Mouse (Mus musculus): ENCODE data around the gene Ywhaq. TPM values are rescaled to one million over a fixed set of nuclear protein-coding genes. Genes with fewer than 3 reads are reported as not detected.
A peak's percentile ranks its signal among the peaks of the same experiment; 100 is the strongest.

Ywhaq gene
- polyA plus RNA-seq, 1 experiment from 2014 or later: 1,209 TPM

- H3K36me3 ChIP-seq: no peaks in the 10 kb centered on the region
- H3K4me2 ChIP-seq (replicated peaks): no peak overlapping the region
- 0 out of 2 replicates have a peak, but pooled peaks have one; percentile 41 for ATAC-seq (ENCODE audit: low FRiP score, low read depth)
- no peaks in the 10 kb centered on the region for H3K9me3 ChIP-seq
- H3K4me1 ChIP-seq: no peaks in the 10 kb centered on the region
- H3K27ac ChIP-seq (replicated peaks): no peak overlapping the region
- no peaks in the 10 kb centered on the region for H3K27me3 ChIP-seq
- no peak overlapping the region for H3K9ac ChIP-seq (replicated peaks)
- no peak overlapping the region for H3K4me3 ChIP-seq
- WGBS: 59% methylated on average over 8 of the region's 8 CpGs
Observed at GRCm38 (mm10) chr12:21431950-21432349, 14.5 kb upstream of the Ywhaq start.

DNA sequence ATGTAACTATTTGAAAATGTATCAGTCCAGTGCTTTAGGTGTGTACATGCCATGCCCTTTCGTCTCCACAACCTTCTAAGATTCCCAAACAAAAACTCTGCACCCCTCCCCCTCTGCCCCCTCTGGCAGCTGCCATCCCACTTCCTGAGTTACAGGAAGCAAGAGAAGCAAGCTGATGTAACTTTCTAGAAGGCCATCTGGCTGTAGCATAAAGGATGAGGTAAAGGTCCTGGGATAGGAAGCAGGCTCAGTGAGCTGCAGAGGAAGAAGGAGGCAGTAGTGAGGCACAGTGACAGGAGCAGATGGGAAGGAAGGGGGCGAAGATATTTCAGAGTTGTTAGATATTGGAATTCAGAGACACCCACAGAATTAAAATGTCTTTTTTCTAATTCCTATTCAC, 13.6 kb upstream of the Ywhaq start:
- WGBS: 63% methylated on average over 2 of the region's 2 CpGs
- ATAC-seq (ENCODE audit: low FRiP score, low read depth): no peak

DNA sequence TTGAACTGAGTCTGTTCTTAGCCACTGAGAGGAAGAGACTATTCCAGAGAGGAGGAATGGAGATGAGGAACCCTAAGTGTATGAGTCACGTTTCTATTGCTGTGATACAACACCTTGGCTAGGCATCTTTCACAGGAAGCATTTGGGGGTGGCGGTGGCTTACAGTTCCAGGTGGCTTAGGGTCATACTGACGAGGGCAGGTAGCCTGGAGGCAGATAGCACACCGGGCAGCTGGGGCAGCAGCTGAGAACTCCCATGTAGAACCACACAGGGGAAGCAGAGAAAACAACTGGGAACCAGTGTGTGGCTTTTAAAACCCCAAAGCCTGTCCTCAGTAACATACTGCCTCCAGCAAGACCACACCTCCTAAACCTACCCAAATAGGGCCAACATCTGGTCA, 12.7 kb upstream of the Ywhaq start:
- H3K36me3 ChIP-seq: no peaks in the 10 kb centered on the region
- H3K4me2 ChIP-seq (replicated peaks): no peak overlapping the region
- no peak for ATAC-seq (ENCODE audit: low FRiP score, low read depth)
- 73% methylated on average over 4 of the region's 4 CpGs for WGBS
- no peak overlapping the region for H3K27ac ChIP-seq (replicated peaks)
- no peak overlapping the region for H3K4me3 ChIP-seq
- no peaks in the 10 kb centered on the region for H3K9me3 ChIP-seq
- H3K27me3 ChIP-seq: no peaks in the 10 kb centered on the region
- peaks cover 9% of the 10 kb centered on the region for H3K4me1 ChIP-seq
- H3K9ac ChIP-seq (replicated peaks): no peak overlapping the region

More for the DNA sequence above, 13.6 kb upstream of the Ywhaq start:
- no peaks in the 10 kb centered on the region for H3K9me3 ChIP-seq
- no peak overlapping the region for H3K4me3 ChIP-seq
- peaks cover 5% of the 10 kb centered on the region for H3K4me1 ChIP-seq
- H3K36me3 ChIP-seq: no peaks in the 10 kb centered on the region
- no peaks in the 10 kb centered on the region for H3K27me3 ChIP-seq
- no peak overlapping the region for H3K4me2 ChIP-seq (replicated peaks)
- H3K9ac ChIP-seq (replicated peaks): no peak overlapping the region
- no peak overlapping the region for H3K27ac ChIP-seq (replicated peaks)

GRCm38 (mm10) chr12:21429021-21429420, 11.6 kb upstream of the Ywhaq start:
- Histone ChIP-seq H3K4me3 (no peak overlapping the region), H3K27ac (replicated peaks) (no peak overlapping the region), H3K9ac (replicated peaks) (no peak overlapping the region), H3K4me2 (replicated peaks) (no peak overlapping the region), H3K4me1 (peaks cover 9% of the 10 kb centered on the region), H3K9me3 (no peaks in the 10 kb centered on the region), H3K27me3 (no peaks in the 10 kb centered on the region), H3K36me3 (no peaks in the 10 kb centered on the region)
- ATAC-seq (ENCODE audit: low FRiP score, low read depth): no peak
- 100% methylated on average over 1 of the region's 1 CpGs for WGBS

DNA sequence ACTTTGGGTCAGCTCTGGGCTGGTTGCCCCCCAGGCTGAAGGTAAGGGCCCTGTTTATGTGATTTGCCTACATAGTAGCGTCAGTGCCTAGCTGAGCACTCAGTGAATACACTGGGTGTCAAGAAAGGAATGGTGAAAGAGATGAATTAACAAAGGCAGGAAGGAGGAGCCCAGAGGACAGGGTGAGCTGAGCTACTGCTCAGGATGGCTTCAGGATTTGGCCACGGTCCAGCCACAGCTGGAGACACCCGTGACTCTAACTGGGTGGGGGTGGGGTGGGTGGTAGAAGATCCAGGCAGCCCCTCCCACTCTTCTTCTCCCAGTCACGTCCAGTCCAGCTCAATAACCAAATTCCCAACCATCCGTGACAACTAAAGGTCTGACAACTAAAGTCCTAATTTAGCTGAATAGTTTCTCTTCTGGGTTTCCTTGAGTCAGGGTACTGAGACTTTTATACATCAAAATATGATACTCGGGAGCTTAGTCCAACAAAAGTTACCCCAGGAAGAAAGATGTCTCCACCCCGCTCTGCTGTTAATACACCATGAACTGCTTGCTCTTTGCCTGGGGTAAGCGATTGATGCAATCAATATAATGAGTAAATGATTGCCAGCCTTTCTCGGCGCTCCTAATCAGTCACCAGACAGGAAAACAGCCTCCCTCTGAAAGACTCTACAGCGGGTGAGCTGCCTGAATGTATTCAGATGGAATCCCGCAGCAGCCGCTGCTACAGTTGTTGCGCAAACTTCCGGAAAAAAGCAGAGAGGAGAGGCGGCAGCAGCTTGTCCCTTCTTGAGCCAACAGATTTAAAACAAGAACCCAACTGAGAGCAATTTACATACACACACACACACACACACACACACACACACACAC, 8.9 kb upstream of the Ywhaq start:
- 25% methylated on average over 16 of the region's 16 CpGs for WGBS
- no peak overlapping the region for H3K9ac ChIP-seq (replicated peaks)
- no peaks in the 10 kb centered on the region for H3K36me3 ChIP-seq
- ATAC-seq (ENCODE audit: low FRiP score, low read depth): peak; percentile 74
- no peaks in the 10 kb centered on the region for H3K9me3 ChIP-seq
- H3K27ac ChIP-seq (replicated peaks): no peak overlapping the region
- no peaks in the 10 kb centered on the region for H3K27me3 ChIP-seq
- H3K4me3 ChIP-seq: no peak overlapping the region
- peaks cover 9% of the 10 kb centered on the region for H3K4me1 ChIP-seq
- peak overlapping the region; percentile 39 for H3K4me2 ChIP-seq (replicated peaks)

GRCm38 (mm10) chr12:21424683-21425082, 7.2 kb upstream of the Ywhaq start:
- no peak overlapping the region for H3K4me2 ChIP-seq (replicated peaks)
- H3K27ac ChIP-seq (replicated peaks): no peak overlapping the region
- 15% methylated on average over 7 of the region's 7 CpGs for WGBS
- no peak overlapping the region for H3K4me3 ChIP-seq
- no peak for ATAC-seq (ENCODE audit: low FRiP score, low read depth)
- no peaks in the 10 kb centered on the region for H3K36me3 ChIP-seq
- H3K9me3 ChIP-seq: no peaks in the 10 kb centered on the region
- H3K9ac ChIP-seq (replicated peaks): no peak overlapping the region
- peaks cover 9% of the 10 kb centered on the region for H3K4me1 ChIP-seq
- no peaks in the 10 kb centered on the region for H3K27me3 ChIP-seq

DNA sequence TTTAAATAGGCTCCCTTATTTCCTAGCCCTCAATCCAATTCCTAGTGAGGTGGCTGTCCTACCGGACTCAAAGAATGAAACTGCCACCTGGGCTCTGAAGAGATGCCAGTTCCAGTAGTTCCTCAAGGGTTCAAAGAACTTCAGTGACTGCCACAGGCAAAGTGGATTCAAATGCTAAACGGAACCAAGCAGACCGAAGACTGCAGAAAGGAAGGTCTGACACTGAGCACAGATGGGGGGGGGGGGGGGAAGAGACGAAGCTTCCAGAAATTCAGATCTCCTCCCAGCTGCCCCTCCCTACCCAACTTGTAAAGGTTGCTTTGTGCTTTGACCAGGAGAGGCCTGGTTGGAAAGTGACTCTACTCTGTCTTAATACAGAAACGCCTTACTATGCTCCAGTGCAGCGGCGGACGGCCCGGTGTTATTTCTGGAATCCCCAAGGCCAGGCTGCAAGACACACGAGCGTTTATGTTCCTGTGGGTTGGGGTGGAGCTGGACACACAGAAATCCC, 1.2 kb upstream of the Ywhaq start:
- 42% methylated on average over 11 of the region's 11 CpGs for WGBS
- no peak for ATAC-seq (ENCODE audit: low FRiP score, low read depth)
- H3K27me3 ChIP-seq: no peaks in the 10 kb centered on the region
- H3K9ac ChIP-seq (replicated peaks): peak overlapping the region; percentile 98
- H3K27ac ChIP-seq (replicated peaks): no peak overlapping the region
- H3K4me1 ChIP-seq: peaks cover 19% of the 10 kb centered on the region; the same call in 1 of the 2 replicates
- H3K9me3 ChIP-seq: peaks cover 8% of the 10 kb centered on the region; the same call in 1 of the 2 replicates
- H3K4me3 ChIP-seq: peak overlapping the region; percentile 88
- peak overlapping the region; percentile 59 for H3K4me2 ChIP-seq (replicated peaks)
- H3K36me3 ChIP-seq: peaks cover 22% of the 10 kb centered on the region

- peak overlapping the region; percentile 88 for H3K4me3 ChIP-seq
- no peaks in the 10 kb centered on the region for H3K27me3 ChIP-seq
- H3K9me3 ChIP-seq: peaks cover 13% of the 10 kb centered on the region
- H3K4me1 ChIP-seq: peaks cover 19% of the 10 kb centered on the region; the same call in 1 of the 2 replicates
- peaks cover 28% of the 10 kb centered on the region for H3K36me3 ChIP-seq
- peak overlapping the region; percentile 98 for H3K9ac ChIP-seq (replicated peaks)
- peak overlapping the region; percentile 59 for H3K4me2 ChIP-seq (replicated peaks)
- ATAC-seq (ENCODE audit: low FRiP score, low read depth): no peak
- WGBS: 9% methylated on average over 10 of the region's 10 CpGs
- peak overlapping the region; percentile 84 for H3K27ac ChIP-seq (replicated peaks)
Observed at GRCm38 (mm10) chr12:21418083-21418482, 646 bp upstream of the Ywhaq start.

DNA sequence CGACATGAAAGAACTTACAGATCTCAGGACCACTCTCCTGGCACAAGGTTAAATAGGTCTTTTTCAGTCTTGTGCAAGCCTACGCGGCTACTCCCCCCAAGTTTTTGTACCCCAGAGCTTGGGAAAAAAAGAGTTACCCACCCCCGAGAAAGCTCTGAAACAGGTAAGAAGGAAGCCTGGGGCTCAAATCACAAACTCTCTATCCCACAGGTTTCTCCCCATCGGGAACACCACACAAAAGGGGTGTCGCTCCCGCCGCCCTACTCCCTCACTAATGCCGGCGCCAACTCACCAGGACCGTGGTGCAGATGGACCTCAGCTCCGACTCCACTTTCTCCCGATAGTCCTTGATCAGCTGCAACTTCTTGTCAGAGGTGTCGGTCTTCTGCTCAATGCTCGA, 931 bp downstream of the Ywhaq start:
- under 1% methylated on average over 14 of the region's 15 CpGs for WGBS
- Histone ChIP-seq H3K9me3 (peaks cover 27% of the 10 kb centered on the region), H3K4me3 (peak overlapping the region; percentile 88), H3K36me3 (peaks cover 43% of the 10 kb centered on the region), H3K9ac (replicated peaks) (peak overlapping the region; percentile 87), H3K27me3 (no peaks in the 10 kb centered on the region), H3K4me1 (peaks cover 19% of the 10 kb centered on the region; the same call in 1 of the 2 replicates), H3K27ac (replicated peaks) (peak overlapping the region; percentile 100), H3K4me2 (replicated peaks) (peak overlapping the region; percentile 70)
- ATAC-seq (ENCODE audit: low FRiP score, low read depth): no peak

GRCm38 (mm10) chr12:21410620-21411019, 6.8 kb downstream of the Ywhaq start:
- Histone ChIP-seq H3K9ac (replicated peaks) (no peak overlapping the region), H3K27me3 (no peaks in the 10 kb centered on the region), H3K27ac (replicated peaks) (no peak overlapping the region), H3K4me3 (no peak overlapping the region), H3K36me3 (peaks cover 94% of the 10 kb centered on the region), H3K9me3 (peaks cover 52% of the 10 kb centered on the region), H3K4me2 (replicated peaks) (no peak overlapping the region), H3K4me1 (0 out of 2 replicates have a peak, but pooled peaks cover 10% of the 10 kb centered on the region)
- ATAC-seq (ENCODE audit: low FRiP score, low read depth): no peak
- 93% methylated on average over 2 of the region's 2 CpGs for WGBS

DNA sequence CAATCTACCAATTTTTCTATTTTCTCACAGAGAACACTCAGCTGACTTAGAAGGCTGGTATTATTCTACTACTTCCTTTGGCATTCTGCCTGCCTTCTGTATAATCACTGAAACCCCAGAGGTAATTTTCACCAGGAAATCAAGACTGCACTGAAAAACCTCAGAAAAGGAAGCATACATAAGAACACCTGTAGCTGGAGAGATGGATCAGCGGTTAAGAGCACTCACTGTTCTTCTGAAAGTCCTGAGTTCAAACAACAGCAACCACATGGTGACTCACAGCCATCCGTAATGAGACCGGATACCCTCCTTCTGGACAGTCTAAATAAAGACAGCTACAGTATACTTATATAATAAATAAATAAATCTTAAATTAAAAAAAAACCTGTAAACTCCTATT, 7.8 kb downstream of the Ywhaq start:
- no peak for ATAC-seq (ENCODE audit: low FRiP score, low read depth)
- Histone ChIP-seq H3K36me3 (peaks cover 92% of the 10 kb centered on the region), H3K27me3 (no peaks in the 10 kb centered on the region), H3K4me2 (replicated peaks) (no peak overlapping the region), H3K9ac (replicated peaks) (no peak overlapping the region), H3K9me3 (peaks cover 49% of the 10 kb centered on the region), H3K4me3 (no peak overlapping the region), H3K4me1 (no peaks in the 10 kb centered on the region), H3K27ac (replicated peaks) (no peak overlapping the region)
- WGBS: 98% methylated on average over 3 of the region's 3 CpGs

DNA sequence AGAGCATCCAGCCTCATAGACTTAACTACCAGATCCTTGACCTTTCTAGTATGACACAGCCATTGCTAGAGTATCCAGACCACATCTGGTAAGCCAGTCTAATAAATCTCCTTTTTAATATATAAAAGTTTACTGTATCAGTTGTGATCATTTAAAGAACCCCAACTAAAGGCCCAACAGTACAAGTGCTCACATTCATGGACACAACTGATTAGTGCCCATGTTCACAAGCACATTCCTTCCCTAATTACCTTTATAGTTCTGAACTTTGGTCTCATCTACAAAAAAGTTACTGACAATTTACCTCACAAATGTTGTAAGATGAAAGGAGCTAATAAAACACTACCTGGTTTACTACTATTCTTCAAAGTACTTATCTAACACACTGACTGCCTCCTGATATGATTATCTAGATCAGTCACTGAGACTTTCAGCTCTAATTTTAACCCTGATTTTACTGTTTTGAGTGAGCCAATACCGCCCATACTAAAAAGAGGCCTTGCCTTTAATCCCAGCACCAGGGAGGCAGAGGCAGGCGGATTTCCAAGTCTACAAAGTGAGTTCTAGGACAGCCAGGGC, 8.6 kb downstream of the Ywhaq start:
- no peak for ATAC-seq (ENCODE audit: low FRiP score, low read depth)
- no peaks in the 10 kb centered on the region for H3K27me3 ChIP-seq
- H3K9ac ChIP-seq (replicated peaks): no peak overlapping the region
- no peak overlapping the region for H3K4me3 ChIP-seq
- WGBS: 94% methylated on average over 2 of the region's 2 CpGs
- H3K4me2 ChIP-seq (replicated peaks): no peak overlapping the region
- H3K9me3 ChIP-seq: peaks cover 45% of the 10 kb centered on the region
- H3K27ac ChIP-seq (replicated peaks): no peak overlapping the region
- H3K4me1 ChIP-seq: no peaks in the 10 kb centered on the region
- peaks cover 90% of the 10 kb centered on the region for H3K36me3 ChIP-seq

All from midbrain, embryonic 12.5 days (tissue).